Mouse (Mus musculus): Measurements from ENCODE around the gene Dmpk.
"Not testable (repeated sequence)": the region's sequence is repeated elsewhere in the genome, so short reads cannot be mapped to it uniquely, and the experiment has no call there.

Dmpk gene

GRCm38 (mm10) chr7:19083701-19084100 lies at the start of gene Dmpk:
Gene Dmpk (plus strand): TSS chr7:19083849.
- no peak for DNase-seq (ENCODE audit: low read depth in 2 of 2, low spot score in 2 of 2)

DNA sequence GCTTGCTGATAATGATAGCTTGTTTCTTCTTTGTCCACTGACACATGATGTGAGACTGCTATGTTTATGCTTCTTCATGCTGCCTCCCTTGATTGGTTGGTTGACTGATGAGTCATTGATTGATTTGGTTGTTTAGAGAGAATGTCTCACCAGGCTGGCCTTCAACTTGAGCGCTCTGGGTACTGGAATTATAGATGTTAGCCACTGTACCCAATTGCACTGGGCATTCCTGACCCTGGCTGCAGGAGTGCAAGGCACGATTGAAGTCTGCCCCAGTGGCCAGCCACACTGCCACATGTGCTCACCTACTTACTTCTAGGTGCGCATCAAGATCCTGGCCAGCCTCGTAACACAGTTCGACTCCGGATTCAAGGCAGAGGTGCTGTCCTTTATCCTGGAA lies 39.0 kb upstream of the Dmpk start:
- DNase-seq (ENCODE audit: low read depth in 2 of 2, low spot score in 2 of 2): no peak

GRCm38 (mm10) chr7:19046286-19047069 lies 37.2 kb upstream of the Dmpk start:
- no peak for DNase-seq (ENCODE audit: low read depth in 2 of 2, low spot score in 2 of 2)

GRCm38 (mm10) chr7:19048006-19048527 lies 35.6 kb upstream of the Dmpk start:
- DNase-seq (ENCODE audit: low read depth in 2 of 2, low spot score in 2 of 2): no peak

GRCm38 (mm10) chr7:19049252-19049651 lies 34.4 kb upstream of the Dmpk start:
- DNase-seq (ENCODE audit: low read depth in 2 of 2, low spot score in 2 of 2): no peak

DNA sequence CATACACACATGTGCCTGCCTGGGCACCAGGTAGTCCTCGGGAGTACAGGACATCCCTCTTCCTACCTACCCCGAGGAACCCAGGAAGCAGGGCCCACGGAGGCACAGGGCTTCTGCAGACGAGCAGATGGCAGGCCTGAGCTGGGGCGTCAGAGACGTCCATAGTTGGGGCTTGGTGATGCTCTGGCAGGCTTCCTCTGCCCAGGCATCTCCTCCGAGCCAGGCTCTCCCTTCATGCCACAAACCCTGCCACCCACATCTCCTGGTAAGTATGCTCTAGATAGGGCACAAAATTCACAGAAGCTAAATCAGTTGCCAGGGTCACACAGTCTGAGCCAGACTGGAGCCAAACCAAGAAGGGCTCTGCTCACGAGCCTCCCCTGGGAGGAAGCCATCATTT lies 33.5 kb upstream of the Dmpk start:
- DNase-seq (ENCODE audit: low read depth in 2 of 2, low spot score in 2 of 2): no peak

DNA sequence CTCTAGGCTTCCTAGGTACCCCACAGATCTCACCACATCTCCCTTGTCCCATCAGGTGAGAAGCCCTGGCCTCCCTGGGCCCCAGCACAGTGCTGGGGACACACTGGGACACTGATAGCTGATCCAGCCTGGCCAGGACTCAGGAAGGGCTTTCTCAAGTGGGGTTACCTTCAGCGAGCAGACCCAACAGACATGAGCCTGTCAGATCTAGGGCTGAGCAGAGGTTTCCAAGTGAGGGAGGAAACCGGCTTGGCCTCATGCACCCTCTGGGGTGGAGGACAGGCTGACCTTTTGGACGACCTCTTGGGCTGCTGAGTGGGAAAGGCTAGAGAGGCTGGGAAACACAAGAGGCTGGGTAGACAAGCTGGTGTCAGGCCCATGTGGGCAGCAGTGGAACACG lies 32.5 kb upstream of the Dmpk start:
- no peak for DNase-seq (ENCODE audit: low read depth in 2 of 2, low spot score in 2 of 2)

DNA sequence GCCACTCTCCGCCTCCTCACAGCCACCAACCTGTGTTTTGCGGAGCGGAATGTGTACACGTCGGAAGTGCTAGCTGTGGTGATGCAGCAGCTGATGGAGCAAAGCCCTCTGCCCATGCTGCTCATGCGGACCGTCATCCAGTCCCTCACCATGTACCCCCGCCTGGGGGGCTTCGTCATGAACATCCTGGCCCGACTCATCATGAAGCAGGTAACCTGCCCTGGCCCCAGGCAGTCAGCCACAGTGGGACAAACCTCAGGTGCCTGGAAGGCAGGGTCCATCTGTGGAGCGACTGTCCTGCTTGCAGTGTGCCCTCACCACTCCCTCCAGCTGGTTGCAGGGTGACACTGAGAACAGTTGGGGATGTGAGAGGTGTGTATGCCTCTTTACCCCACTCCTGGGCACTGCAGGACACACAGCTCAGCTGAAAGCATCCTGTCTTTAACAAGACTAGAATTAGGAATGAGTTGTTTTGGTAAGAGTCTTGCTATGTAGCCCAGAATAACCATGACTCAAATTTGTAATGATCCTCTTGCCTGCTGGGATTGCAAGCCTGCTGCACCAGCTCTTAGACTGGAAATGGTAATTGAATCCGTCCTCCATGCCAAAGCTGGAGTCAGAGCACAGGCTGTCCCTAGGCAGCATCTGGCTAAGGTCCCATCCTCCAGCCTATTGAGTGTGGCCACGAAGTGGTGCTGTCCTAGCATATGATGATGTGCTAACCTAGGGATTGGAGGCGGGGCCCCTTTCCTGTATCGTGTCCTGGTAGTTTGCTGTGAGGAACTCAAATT lies 31.1 kb upstream of the Dmpk start:
- DNase-seq (ENCODE audit: low read depth in 2 of 2, low spot score in 2 of 2): no peak

DNA sequence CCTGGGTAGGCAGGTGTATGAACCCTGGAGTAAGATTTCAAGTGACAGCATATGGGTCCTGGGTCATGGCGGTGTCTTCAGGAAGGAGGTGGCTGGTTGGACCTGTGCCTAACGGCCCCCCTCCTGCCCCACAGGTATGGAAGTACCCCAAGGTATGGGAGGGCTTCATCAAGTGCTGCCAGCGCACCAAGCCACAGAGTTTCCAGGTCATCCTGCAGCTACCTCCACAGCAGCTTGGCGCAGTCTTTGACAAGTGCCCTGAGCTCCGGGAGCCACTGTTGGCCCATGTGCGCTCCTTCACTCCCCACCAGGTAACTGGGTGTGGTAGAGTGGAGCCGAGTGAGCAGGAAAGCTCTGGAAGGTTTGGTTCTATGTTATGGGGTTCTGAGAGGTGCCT lies 30.5 kb upstream of the Dmpk start:
- no peak for DNase-seq (ENCODE audit: low read depth in 2 of 2, low spot score in 2 of 2)

DNA sequence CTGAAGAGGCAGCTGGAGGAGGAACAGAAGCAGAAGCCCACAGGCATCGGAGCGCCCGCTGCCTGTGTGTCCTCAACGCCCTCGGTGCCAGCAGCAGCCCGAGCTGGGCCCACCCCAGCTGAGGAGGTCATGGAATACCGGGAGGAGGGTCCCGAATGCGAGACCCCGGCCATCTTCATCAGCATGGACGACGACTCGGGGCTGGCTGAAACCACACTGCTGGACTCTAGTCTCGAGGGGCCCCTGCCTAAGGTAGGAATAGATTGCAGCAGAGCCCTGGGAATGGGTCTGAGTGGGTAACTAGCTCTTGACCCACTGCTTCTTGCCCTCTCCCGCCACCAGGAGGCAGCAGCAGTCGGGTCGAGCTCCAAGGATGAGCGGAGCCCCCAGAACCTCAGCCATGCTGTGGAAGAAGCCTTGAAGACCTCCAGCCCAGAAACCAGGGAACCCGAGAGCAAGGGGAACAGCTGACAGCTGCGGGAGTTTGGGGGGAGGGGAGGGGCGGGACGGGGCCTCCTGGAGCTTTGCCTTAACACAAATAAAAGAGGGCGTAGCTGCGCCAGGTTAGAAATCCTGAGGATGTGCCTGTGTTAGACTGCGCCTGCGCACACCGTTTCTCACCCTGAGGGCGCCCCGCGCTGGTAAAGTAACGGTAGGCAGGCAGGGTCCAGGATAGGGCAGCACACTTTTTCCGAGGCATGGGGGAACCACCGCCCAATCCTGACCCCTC lies 29.4 kb upstream of the Dmpk start, which contains the start of gene Rsph6a:
TSS of gene Rsph6a (plus strand) at position 644 of the 730 bp plus-strand sequence.
- DNase-seq (ENCODE audit: low read depth in 2 of 2, low spot score in 2 of 2): no peak

GRCm38 (mm10) chr7:19054777-19055076 lies 28.9 kb upstream of the Dmpk start:
- DNase-seq (ENCODE audit: low read depth in 2 of 2, low spot score in 2 of 2): no peak

- DNase-seq (ENCODE audit: low read depth in 2 of 2, low spot score in 2 of 2): no peak
Measured at GRCm38 (mm10) chr7:19055108-19055507, 28.5 kb upstream of the Dmpk start.

DNA sequence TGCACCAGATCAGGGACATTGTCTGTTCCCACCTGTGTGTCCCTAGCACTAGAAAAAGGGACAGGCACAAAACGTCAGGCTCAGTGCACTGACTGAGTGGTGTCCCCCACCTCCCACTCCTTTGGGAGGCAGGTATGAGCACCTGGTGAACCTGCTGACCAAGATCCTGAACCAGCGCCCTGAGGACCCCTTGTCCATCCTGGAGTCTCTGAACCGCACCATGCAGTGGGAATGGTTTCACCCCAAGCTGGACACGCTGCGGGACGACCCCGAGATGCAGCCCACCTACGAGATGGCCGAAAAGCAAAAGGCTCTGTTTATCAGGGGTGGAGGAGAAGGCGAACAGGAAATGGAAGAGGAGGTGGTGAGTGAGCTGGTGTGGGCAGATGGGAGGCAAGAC lies 26.2 kb upstream of the Dmpk start:
- DNase-seq (ENCODE audit: low read depth in 2 of 2, low spot score in 2 of 2): no peak

DNA sequence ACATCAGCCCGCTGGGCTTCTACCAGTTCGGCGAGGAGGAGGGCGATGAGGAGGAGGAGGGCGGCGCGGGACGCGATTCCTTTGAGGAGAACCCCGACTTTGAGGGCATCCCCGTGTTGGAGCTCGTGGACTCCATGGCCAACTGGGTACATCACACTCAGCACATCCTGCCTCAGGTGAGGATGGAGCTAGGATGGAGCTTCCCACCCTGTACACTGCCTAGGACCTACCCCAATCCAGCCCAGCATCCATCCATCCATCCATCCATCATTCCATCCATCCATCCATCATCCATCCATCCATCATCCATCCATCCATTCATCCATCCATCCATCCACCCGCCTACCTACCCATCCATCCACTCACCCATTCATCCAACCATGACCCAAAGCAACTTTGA lies 17.8 kb upstream of the Dmpk start:
- no peak for DNase-seq (ENCODE audit: low read depth in 2 of 2, low spot score in 2 of 2)

- DNase-seq (ENCODE audit: low read depth in 2 of 2, low spot score in 2 of 2): no peak
Measured at GRCm38 (mm10) chr7:19067063-19067462, 16.6 kb upstream of the Dmpk start.

GRCm38 (mm10) chr7:19067935-19068334 lies 15.7 kb upstream of the Dmpk start:
- DNase-seq (ENCODE audit: low read depth in 2 of 2, low spot score in 2 of 2): no peak

DNA sequence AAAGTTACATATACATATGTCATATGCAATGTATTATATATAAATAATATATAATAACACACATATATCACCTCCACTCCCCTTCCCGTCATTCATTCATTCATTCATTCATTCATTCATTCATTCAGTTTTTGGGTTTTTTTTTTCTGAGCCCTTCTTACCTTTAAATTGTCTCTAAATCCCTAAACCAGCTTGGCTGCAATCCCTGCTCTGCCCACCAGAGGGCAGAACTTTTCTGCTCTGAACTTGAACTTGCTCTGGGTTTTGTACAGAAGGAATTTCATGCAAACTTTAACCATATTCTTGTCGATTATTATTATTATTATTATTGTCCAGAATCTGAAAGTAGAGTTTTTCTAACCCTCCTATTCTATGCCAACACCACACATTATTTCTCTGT lies 14.9 kb upstream of the Dmpk start:
- DNase-seq (ENCODE audit: low read depth in 2 of 2, low spot score in 2 of 2): peak; percentile 70 to 80

DNA sequence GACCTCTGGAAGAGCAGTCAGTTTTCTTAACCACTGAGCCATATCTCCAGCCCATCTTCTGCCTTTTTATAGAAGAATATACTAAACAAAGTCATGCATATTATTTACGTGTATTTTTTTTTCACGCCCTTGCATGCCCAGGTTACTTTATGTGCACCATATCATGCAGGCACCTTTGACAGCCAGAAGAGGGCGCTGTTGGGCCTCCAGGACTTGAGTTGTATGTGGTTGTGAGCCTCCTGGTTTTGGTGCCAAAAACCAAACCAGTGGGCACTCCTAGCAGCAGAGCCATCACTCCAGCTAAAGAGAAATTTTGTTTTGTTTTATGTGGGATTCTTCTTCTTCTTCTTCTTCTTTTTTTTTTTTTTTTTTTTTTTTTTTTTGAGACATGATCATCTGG lies 14.1 kb upstream of the Dmpk start:
- DNase-seq (ENCODE audit: low read depth in 2 of 2, low spot score in 2 of 2): no peak

DNA sequence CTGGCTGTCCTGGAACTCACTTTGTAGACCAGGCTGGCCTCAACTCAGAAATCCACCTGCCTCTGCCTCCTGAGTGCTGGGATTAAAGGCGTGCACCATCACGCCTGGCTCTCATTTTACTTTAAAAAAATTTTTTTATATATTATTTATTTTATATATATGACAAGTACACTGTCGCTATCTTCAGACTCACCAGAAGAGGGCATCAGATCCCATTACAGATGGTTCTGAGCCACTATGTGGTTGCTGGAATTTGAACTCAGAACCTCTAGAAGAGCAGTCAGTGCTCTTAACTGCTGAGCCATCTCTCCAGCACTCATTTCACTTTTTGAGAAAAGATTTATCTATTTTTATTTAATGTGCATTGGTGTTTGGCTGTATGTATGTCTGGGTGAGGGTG lies 12.6 kb upstream of the Dmpk start:
- DNase-seq (ENCODE audit: low read depth in 2 of 2, low spot score in 2 of 2): not testable (repeated sequence)

GRCm38 (mm10) chr7:19073504-19073903 lies 10.1 kb upstream of the Dmpk start:
- DNase-seq (ENCODE audit: low read depth in 2 of 2, low spot score in 2 of 2): peak in 1 of 2 experiments; percentile 40

DNA sequence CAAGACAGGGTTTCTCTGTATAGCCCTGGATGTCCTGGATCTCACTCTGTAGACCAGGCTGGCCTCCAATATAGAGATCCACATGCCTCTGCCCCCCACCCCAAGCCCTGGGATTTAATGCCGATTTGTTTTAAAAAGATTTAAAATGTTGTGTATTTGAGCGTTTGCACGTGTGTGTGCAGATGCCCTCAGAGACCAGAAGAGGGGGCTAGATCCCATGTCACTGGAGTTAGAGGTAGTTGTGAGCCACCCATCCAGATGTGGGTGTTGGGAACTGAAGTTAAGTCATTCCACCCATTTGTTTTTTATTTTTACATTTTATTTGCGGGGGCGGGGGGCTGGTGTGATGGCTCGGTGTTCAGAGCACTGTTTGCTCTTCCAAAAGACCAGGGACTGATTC lies 9.2 kb upstream of the Dmpk start:
- DNase-seq (ENCODE audit: low read depth in 2 of 2, low spot score in 2 of 2): no peak

- no peak for DNase-seq (ENCODE audit: low read depth in 2 of 2, low spot score in 2 of 2)
Measured at GRCm38 (mm10) chr7:19075231-19075630, 8.4 kb upstream of the Dmpk start.
